Mouse (Mus musculus): Measurements from ENCODE around the gene Dab1. TPM values are rescaled to one million over a fixed set of nuclear protein-coding genes. Genes with fewer than 3 reads are reported as not detected.

Gene Dab1
- polyA plus RNA-seq, 1 experiment from 2014 or later = 55.4 TPM

- DNase-seq (ENCODE audit: low spot score) = peak; percentile 11
Measured at GRCm38 (mm10) chr4:104399106-104399730, 780.1 kb downstream of the Dab1 start.

GRCm38 (mm10) chr4:104404099-104404498, 784.9 kb downstream of the Dab1 start:
- no peak overlapping the region for H3K9ac ChIP-seq (ENCODE audit: low read depth, low read length)
- H3K27ac ChIP-seq (ENCODE audit: low read depth, low read length) = no peak overlapping the region
- no peak overlapping the region for H3K4me3 ChIP-seq (ENCODE audit: low read depth, low read length)
- 90% methylated on average over 5 of the region's 5 CpGs for WGBS
- no peaks in the 10 kb centered on the region for H3K9me3 ChIP-seq (ENCODE audit: control insufficient read depth, low read length)
- H3K27me3 ChIP-seq (ENCODE audit: control insufficient read depth, insufficient read depth, low read length) = no peaks in the 10 kb centered on the region
- ATAC-seq (ENCODE audit: low FRiP score) = no peak
- H3K36me3 ChIP-seq (ENCODE audit: control insufficient read depth, insufficient read depth, low read length) = no peaks in the 10 kb centered on the region
- no peak overlapping the region for H3K4me2 ChIP-seq (replicated peaks; ENCODE audit: low read depth, low read length)
- no peak for DNase-seq (ENCODE audit: low spot score)
- H3K4me1 ChIP-seq (replicated peaks; ENCODE audit: control insufficient read depth, insufficient read depth, low read length) = no peaks in the 10 kb centered on the region

More at GRCm38 (mm10) chr4:104399106-104399730, 780.1 kb downstream of the Dab1 start:
- Histone ChIP-seq H3K36me3 (ENCODE audit: control insufficient read depth, insufficient read depth, low read length) (no peaks in the 10 kb centered on the region), H3K4me3 (ENCODE audit: low read depth, low read length) (no peak overlapping the region), H3K4me1 (replicated peaks; ENCODE audit: control insufficient read depth, insufficient read depth, low read length) (no peaks in the 10 kb centered on the region), H3K9me3 (ENCODE audit: control insufficient read depth, low read length) (no peaks in the 10 kb centered on the region), H3K4me2 (replicated peaks; ENCODE audit: low read depth, low read length) (no peak overlapping the region), H3K27ac (ENCODE audit: low read depth, low read length) (no peak overlapping the region), H3K27me3 (ENCODE audit: control insufficient read depth, insufficient read depth, low read length) (no peaks in the 10 kb centered on the region), H3K9ac (ENCODE audit: low read depth, low read length) (no peak overlapping the region)
- peak; percentile 27; the same call in 1 of the 2 replicates for ATAC-seq (ENCODE audit: low FRiP score)
- 42% methylated on average over 9 of the region's 9 CpGs for WGBS

- no peaks in the 10 kb centered on the region for H3K36me3 ChIP-seq (ENCODE audit: control insufficient read depth, insufficient read depth, low read length)
- ATAC-seq (ENCODE audit: low FRiP score) = no peak
- WGBS = 90% methylated on average over 6 of the region's 6 CpGs
Measured at GRCm38 (mm10) chr4:104410922-104411321, 791.8 kb downstream of the Dab1 start.

GRCm38 (mm10) chr4:104415482-104415881, 796.3 kb downstream of the Dab1 start:
- no peak for ATAC-seq (ENCODE audit: low FRiP score)
- no peaks in the 10 kb centered on the region for H3K27me3 ChIP-seq (ENCODE audit: control insufficient read depth, insufficient read depth, low read length)
- no peak for DNase-seq (ENCODE audit: low spot score)
- no peaks in the 10 kb centered on the region for H3K9me3 ChIP-seq (ENCODE audit: control insufficient read depth, low read length)
- H3K4me1 ChIP-seq (replicated peaks; ENCODE audit: control insufficient read depth, insufficient read depth, low read length) = no peaks in the 10 kb centered on the region
- H3K4me3 ChIP-seq (ENCODE audit: low read depth, low read length) = no peak overlapping the region
- H3K4me2 ChIP-seq (replicated peaks; ENCODE audit: low read depth, low read length) = no peak overlapping the region
- no peak overlapping the region for H3K27ac ChIP-seq (ENCODE audit: low read depth, low read length)
- WGBS = 46% methylated on average over 2 of the region's 2 CpGs
- H3K36me3 ChIP-seq (ENCODE audit: control insufficient read depth, insufficient read depth, low read length) = no peaks in the 10 kb centered on the region
- H3K9ac ChIP-seq (ENCODE audit: low read depth, low read length) = no peak overlapping the region

More at GRCm38 (mm10) chr4:104410922-104411321, 791.8 kb downstream of the Dab1 start:
- no peak overlapping the region for H3K27ac ChIP-seq (ENCODE audit: low read depth, low read length)
- no peaks in the 10 kb centered on the region for H3K27me3 ChIP-seq (ENCODE audit: control insufficient read depth, insufficient read depth, low read length)
- no peak overlapping the region for H3K9ac ChIP-seq (ENCODE audit: low read depth, low read length)
- no peak overlapping the region for H3K4me3 ChIP-seq (ENCODE audit: low read depth, low read length)
- H3K4me1 ChIP-seq (replicated peaks; ENCODE audit: control insufficient read depth, insufficient read depth, low read length) = no peaks in the 10 kb centered on the region
- H3K4me2 ChIP-seq (replicated peaks; ENCODE audit: low read depth, low read length) = no peak overlapping the region
- no peaks in the 10 kb centered on the region for H3K9me3 ChIP-seq (ENCODE audit: control insufficient read depth, low read length)
- DNase-seq (ENCODE audit: low spot score) = no peak

- DNase-seq (ENCODE audit: low spot score) (no peak), ATAC-seq (ENCODE audit: low FRiP score) (no peak)
- Histone ChIP-seq H3K9me3 (ENCODE audit: control insufficient read depth, low read length) (no peaks in the 10 kb centered on the region), H3K4me1 (replicated peaks; ENCODE audit: control insufficient read depth, insufficient read depth, low read length) (no peaks in the 10 kb centered on the region), H3K4me2 (replicated peaks; ENCODE audit: low read depth, low read length) (no peak overlapping the region), H3K27ac (ENCODE audit: low read depth, low read length) (no peak overlapping the region), H3K4me3 (ENCODE audit: low read depth, low read length) (no peak overlapping the region), H3K27me3 (ENCODE audit: control insufficient read depth, insufficient read depth, low read length) (no peaks in the 10 kb centered on the region), H3K9ac (ENCODE audit: low read depth, low read length) (no peak overlapping the region), H3K36me3 (ENCODE audit: control insufficient read depth, insufficient read depth, low read length) (no peaks in the 10 kb centered on the region)
- WGBS = 94% methylated on average over 2 of the region's 2 CpGs
Measured at GRCm38 (mm10) chr4:104418354-104418753, 799.2 kb downstream of the Dab1 start.

GRCm38 (mm10) chr4:104420983-104421680, 802.0 kb downstream of the Dab1 start:
- H3K9ac ChIP-seq (ENCODE audit: low read depth, low read length) = no peak overlapping the region
- no peak overlapping the region for H3K4me3 ChIP-seq (ENCODE audit: low read depth, low read length)
- ATAC-seq (ENCODE audit: low FRiP score) (no peak), DNase-seq (ENCODE audit: low spot score) (no peak)
- H3K27ac ChIP-seq (ENCODE audit: low read depth, low read length) = no peak overlapping the region
- H3K27me3 ChIP-seq (ENCODE audit: control insufficient read depth, insufficient read depth, low read length) = no peaks in the 10 kb centered on the region
- H3K4me1 ChIP-seq (replicated peaks; ENCODE audit: control insufficient read depth, insufficient read depth, low read length) = no peaks in the 10 kb centered on the region
- no peak overlapping the region for H3K4me2 ChIP-seq (replicated peaks; ENCODE audit: low read depth, low read length)
- H3K9me3 ChIP-seq (ENCODE audit: control insufficient read depth, low read length) = no peaks in the 10 kb centered on the region
- no peaks in the 10 kb centered on the region for H3K36me3 ChIP-seq (ENCODE audit: control insufficient read depth, insufficient read depth, low read length)
- 95% methylated on average over 12 of the region's 12 CpGs for WGBS

- no peak overlapping the region for H3K4me3 ChIP-seq (ENCODE audit: low read depth, low read length)
- H3K27me3 ChIP-seq (ENCODE audit: control insufficient read depth, insufficient read depth, low read length) = no peaks in the 10 kb centered on the region
- H3K9me3 ChIP-seq (ENCODE audit: control insufficient read depth, low read length) = no peaks in the 10 kb centered on the region
- 95% methylated on average over 7 of the region's 7 CpGs for WGBS
- ATAC-seq (ENCODE audit: low FRiP score) (no peak), DNase-seq (ENCODE audit: low spot score) (no peak)
- H3K4me2 ChIP-seq (replicated peaks; ENCODE audit: low read depth, low read length) = no peak overlapping the region
- H3K36me3 ChIP-seq (ENCODE audit: control insufficient read depth, insufficient read depth, low read length) = no peaks in the 10 kb centered on the region
- no peak overlapping the region for H3K9ac ChIP-seq (ENCODE audit: low read depth, low read length)
- no peaks in the 10 kb centered on the region for H3K4me1 ChIP-seq (replicated peaks; ENCODE audit: control insufficient read depth, insufficient read depth, low read length)
- H3K27ac ChIP-seq (ENCODE audit: low read depth, low read length) = no peak overlapping the region
Measured at GRCm38 (mm10) chr4:104429127-104429526, 810.0 kb downstream of the Dab1 start.

- Histone ChIP-seq H3K9me3 (ENCODE audit: control insufficient read depth, low read length) (no peaks in the 10 kb centered on the region), H3K4me1 (replicated peaks; ENCODE audit: control insufficient read depth, insufficient read depth, low read length) (no peaks in the 10 kb centered on the region), H3K4me2 (replicated peaks; ENCODE audit: low read depth, low read length) (no peak overlapping the region), H3K36me3 (ENCODE audit: control insufficient read depth, insufficient read depth, low read length) (no peaks in the 10 kb centered on the region), H3K27me3 (ENCODE audit: control insufficient read depth, insufficient read depth, low read length) (no peaks in the 10 kb centered on the region), H3K27ac (ENCODE audit: low read depth, low read length) (no peak overlapping the region), H3K4me3 (ENCODE audit: low read depth, low read length) (no peak overlapping the region), H3K9ac (ENCODE audit: low read depth, low read length) (no peak overlapping the region)
- no peak for ATAC-seq (ENCODE audit: low FRiP score)
- WGBS = 71% methylated on average over 7 of the region's 7 CpGs
- DNase-seq (ENCODE audit: low spot score) = no peak
Measured at GRCm38 (mm10) chr4:104431231-104431855, 812.2 kb downstream of the Dab1 start.

Data from hindbrain, embryonic 11.5 days (tissue).